In genomic region chr3:121430289-121430936, GRCm38 (mm10) we compare ENCODE assay signal across 9 mouse cellular contexts. TPM values are rescaled to one million over a fixed set of nuclear protein-coding genes. Genes with fewer than 3 reads are reported as not detected.
DNase-seq lines count a peak whose midpoint lies in the region; ATAC-seq lines count a peak whose summit lies in the region.
"Had no signal": no experiment of that assay in that cellular context is flagged by ENCODE, and none has a peak within 500 bp of the region (broad histone marks: within the 10 kb centered on the region; RNA-seq: fewer than 3 reads in every experiment).

No protein-coding gene starts in this region.

- no peak for DNase-seq in heart, postnatal 14 days
- DNase-seq in retina, postnatal 1 day = peak; percentile 32
- no peak for DNase-seq in retina, embryonic 14.5 days (ENCODE audit: low spot score)
- no peak for DNase-seq in cerebellum, postnatal 36 days
- DNase-seq in cerebellum, postnatal 4 days (ENCODE audit: low spot score in 2 of 2) = no peak
- DNase-seq in urinary bladder, postnatal 25 days (ENCODE audit: low spot score) = no peak
- DNase-seq: adrenal gland, postnatal 14 days had no signal

- H3K9ac ChIP-seq in heart, embryonic 13.5 days = peak overlapping the region; percentile 98
- H3K9ac ChIP-seq in hindbrain, embryonic 15.5 days = no peak overlapping the region

- intact Hi-C loops in heart, postnatal 14 days (cut with DNase I) = no loop called here

- H3K27ac ChIP-seq in heart, embryonic 13.5 days (replicated peaks) = peak overlapping the region; percentile 48
- 0 out of 2 replicates have a peak overlapping the region, but pooled peaks have one; percentile 17 for H3K27ac ChIP-seq in hindbrain, embryonic 15.5 days (replicated peaks)

- peak overlapping the region; percentile 85 for H3K4me3 ChIP-seq in heart, embryonic 13.5 days
- 0 out of 2 replicates have a peak overlapping the region, but pooled peaks have one; percentile 1 for H3K4me3 ChIP-seq in hindbrain, embryonic 15.5 days

- ATAC-seq in heart, embryonic 13.5 days (ENCODE audit: extremely low read depth, insufficient number of reproducible peaks, low FRiP score, low TSS enrichment) = no peak
- ATAC-seq in hindbrain, embryonic 15.5 days (ENCODE audit: low FRiP score, low read depth) = no peak

- no peaks in the 10 kb centered on the region for H3K9me3 ChIP-seq in heart, embryonic 13.5 days
- H3K9me3 ChIP-seq in hindbrain, embryonic 15.5 days = no peaks in the 10 kb centered on the region

- H3K27me3 ChIP-seq in heart, embryonic 13.5 days (replicated peaks) = no peaks in the 10 kb centered on the region
- no peaks in the 10 kb centered on the region for H3K27me3 ChIP-seq in hindbrain, embryonic 15.5 days

- peaks cover 7% of the 10 kb centered on the region; the same call in 1 of the 2 replicates for H3K36me3 ChIP-seq in heart, embryonic 13.5 days
- H3K36me3 ChIP-seq in hindbrain, embryonic 15.5 days = no peaks in the 10 kb centered on the region

- 40% methylated on average over 7 of the region's 7 CpGs for WGBS in heart, embryonic 13.5 days
- WGBS in hindbrain, embryonic 15.5 days = 22% methylated on average over 7 of the region's 7 CpGs

- H3K4me1 ChIP-seq in heart, embryonic 13.5 days = peaks cover 77% of the 10 kb centered on the region
- peaks cover 70% of the 10 kb centered on the region for H3K4me1 ChIP-seq in hindbrain, embryonic 15.5 days (replicated peaks)

- H3K4me2 ChIP-seq in heart, embryonic 13.5 days = peak overlapping the region; percentile 90
- H3K4me2 ChIP-seq in hindbrain, embryonic 15.5 days = peak overlapping the region; percentile 76

RNA-seq across cellular contexts. Expression of gene Cnn3, which starts 4.1 kb away (rescaled TPM):
- polyA plus RNA-seq in heart, embryonic 13.5 days (2015; fragmentation: Nextera tagmentation; extraction: Ambion mirVana) = 400 and 416 TPM in 2 replicates
- total RNA-seq in heart, postnatal 14 days (2021) = 10 to 100 TPM; 68.1 to 74.9 TPM
- 423 and 447 TPM in 2 replicates for polyA plus RNA-seq in hindbrain, embryonic 15.5 days (2015; fragmentation: Nextera tagmentation; extraction: Ambion mirVana)
